Mouse (Mus musculus): Measurements from ENCODE around the gene Aars. TPM values are rescaled to one million over a fixed set of nuclear protein-coding genes. Genes with fewer than 3 reads are reported as not detected.
"Not testable (repeated sequence)": the region's sequence is repeated elsewhere in the genome, so short reads cannot be mapped to it uniquely, and the experiment has no call there.

Aars gene
- total and polyA plus RNA-seq, 3 experiments, result 19.4 to 38.1 (median 31.9) TPM

GRCm38 (mm10) chr8:111079461-111079860 is 46.5 kb downstream of the Aars start:
- no peak for TF ChIP-seq POLR2A (IDR thresholded peaks at IDR 0.05; ENCODE audit: insufficient read depth, low read depth, low read length)
- TF ChIP-seq EP300 (IDR thresholded peaks at IDR 0.05; ENCODE audit: insufficient read depth, low read depth, low read length), result no peak
- TF ChIP-seq CTCF (IDR thresholded peaks at IDR 0.05), result no peak
- Histone ChIP-seq H3K79me2 (replicated peaks; ENCODE audit: control insufficient read depth, insufficient read depth, low read length) (no peaks in the 10 kb centered on the region), H3K27me3 (ENCODE audit: control insufficient read depth, insufficient read depth, low read length) (no peaks in the 10 kb centered on the region), H3K36me3 (ENCODE audit: control insufficient read depth, insufficient read depth, low read length) (no peaks in the 10 kb centered on the region), H3K4me3 (no peak overlapping the region), H3K9ac (ENCODE audit: low read depth, low read length) (no peak overlapping the region), H3K4me1 (ENCODE audit: control insufficient read depth, insufficient read depth, low read length) (no peaks in the 10 kb centered on the region), H3K27ac (no peak overlapping the region)
- intact Hi-C loops (cut with DNase I), result no loop called here
- 33% methylated on average over 5 of the region's 5 CpGs for WGBS
- DNase-seq, result no peak

- no peaks in the 10 kb centered on the region for H3K79me2 ChIP-seq (replicated peaks; ENCODE audit: control insufficient read depth, insufficient read depth, low read length)
- WGBS, result 38% methylated on average over 6 of the region's 6 CpGs
- intact Hi-C loops (cut with DNase I), result no loop called here
- TF ChIP-seq CTCF (IDR thresholded peaks at IDR 0.05) (peak; percentile 58), POLR2A (IDR thresholded peaks at IDR 0.05; ENCODE audit: insufficient read depth, low read depth, low read length) (no peak), EP300 (IDR thresholded peaks at IDR 0.05; ENCODE audit: insufficient read depth, low read depth, low read length) (no peak)
- DNase-seq, result no peak
- no peak overlapping the region for H3K9ac ChIP-seq (ENCODE audit: low read depth, low read length)
- H3K27ac ChIP-seq, result no peak overlapping the region
- H3K27me3 ChIP-seq (ENCODE audit: control insufficient read depth, insufficient read depth, low read length), result no peaks in the 10 kb centered on the region
- H3K36me3 ChIP-seq (ENCODE audit: control insufficient read depth, insufficient read depth, low read length), result no peaks in the 10 kb centered on the region
- no peaks in the 10 kb centered on the region for H3K4me1 ChIP-seq (ENCODE audit: control insufficient read depth, insufficient read depth, low read length)
- H3K4me3 ChIP-seq, result no peak overlapping the region
Observed at GRCm38 (mm10) chr8:111079861-111080271, 46.9 kb downstream of the Aars start.

- WGBS, result 61% methylated on average over 12 of the region's 12 CpGs
- intact Hi-C loops (cut with DNase I), result no loop called here
- Histone ChIP-seq H3K36me3 (ENCODE audit: control insufficient read depth, insufficient read depth, low read length) (no peaks in the 10 kb centered on the region), H3K27ac (no peak overlapping the region), H3K4me3 (no peak overlapping the region), H3K4me1 (ENCODE audit: control insufficient read depth, insufficient read depth, low read length) (no peaks in the 10 kb centered on the region), H3K79me2 (replicated peaks; ENCODE audit: control insufficient read depth, insufficient read depth, low read length) (no peaks in the 10 kb centered on the region), H3K9ac (ENCODE audit: low read depth, low read length) (no peak overlapping the region), H3K27me3 (ENCODE audit: control insufficient read depth, insufficient read depth, low read length) (no peaks in the 10 kb centered on the region)
- DNase-seq, result no peak
- TF ChIP-seq CTCF (IDR thresholded peaks at IDR 0.05) (no peak), EP300 (IDR thresholded peaks at IDR 0.05; ENCODE audit: insufficient read depth, low read depth, low read length) (no peak), POLR2A (IDR thresholded peaks at IDR 0.05; ENCODE audit: insufficient read depth, low read depth, low read length) (no peak)
Observed at GRCm38 (mm10) chr8:111081580-111082258, 48.8 kb downstream of the Aars start.

GRCm38 (mm10) chr8:111083936-111084335 is 51.0 kb downstream of the Aars start:
- 82% methylated on average over 5 of the region's 5 CpGs for WGBS

GRCm38 (mm10) chr8:111090126-111090525 is 57.2 kb downstream of the Aars start:
- Histone ChIP-seq H3K9ac (ENCODE audit: low read depth, low read length) (no peak overlapping the region), H3K36me3 (ENCODE audit: control insufficient read depth, insufficient read depth, low read length) (no peaks in the 10 kb centered on the region), H3K4me1 (ENCODE audit: control insufficient read depth, insufficient read depth, low read length) (peaks cover 2% of the 10 kb centered on the region), H3K4me3 (no peak overlapping the region), H3K27ac (no peak overlapping the region), H3K27me3 (ENCODE audit: control insufficient read depth, insufficient read depth, low read length) (no peaks in the 10 kb centered on the region), H3K79me2 (replicated peaks; ENCODE audit: control insufficient read depth, insufficient read depth, low read length) (no peaks in the 10 kb centered on the region)
- 0 out of 2 replicates have a peak, but pooled peaks have one; percentile 57 for TF ChIP-seq EP300 (IDR thresholded peaks at IDR 0.05; ENCODE audit: insufficient read depth, low read depth, low read length)
- peak; percentile 86 for TF ChIP-seq CTCF (IDR thresholded peaks at IDR 0.05)
- TF ChIP-seq POLR2A (IDR thresholded peaks at IDR 0.05; ENCODE audit: insufficient read depth, low read depth, low read length), result no peak
- intact Hi-C loops (cut with DNase I), result loop anchor here (1.0 kb wide), 1 partner anchor 341 kb away; no protein-coding TSS in a partner anchor
- WGBS, result 0% methylated on average over 2 of the region's 2 CpGs
- DNase-seq, result peak; percentile 48 to 80

More at GRCm38 (mm10) chr8:111083936-111084335, 51.0 kb downstream of the Aars start:
- H3K36me3 ChIP-seq (ENCODE audit: control insufficient read depth, insufficient read depth, low read length); DNase-seq; H3K27ac ChIP-seq; H3K4me3 ChIP-seq; H3K27me3 ChIP-seq (ENCODE audit: control insufficient read depth, insufficient read depth, low read length); H3K9ac ChIP-seq (ENCODE audit: low read depth, low read length); H3K4me1 ChIP-seq (ENCODE audit: control insufficient read depth, insufficient read depth, low read length); H3K79me2 ChIP-seq (replicated peaks; ENCODE audit: control insufficient read depth, insufficient read depth, low read length); intact Hi-C loops (cut with DNase I): not testable (repeated sequence)

GRCm38 (mm10) chr8:111091706-111092105 is 58.8 kb downstream of the Aars start:
- Histone ChIP-seq H3K79me2 (replicated peaks; ENCODE audit: control insufficient read depth, insufficient read depth, low read length) (no peaks in the 10 kb centered on the region; the same call in 1 of the 2 replicates), H3K36me3 (ENCODE audit: control insufficient read depth, insufficient read depth, low read length) (peaks cover 5% of the 10 kb centered on the region; the same call in 1 of the 2 replicates), H3K4me3 (no peak overlapping the region), H3K4me1 (ENCODE audit: control insufficient read depth, insufficient read depth, low read length) (peaks cover 5% of the 10 kb centered on the region), H3K27ac (peak overlapping the region; percentile 75), H3K27me3 (ENCODE audit: control insufficient read depth, insufficient read depth, low read length) (no peaks in the 10 kb centered on the region), H3K9ac (ENCODE audit: low read depth, low read length) (no peak overlapping the region)
- WGBS, result 39% methylated on average over 7 of the region's 7 CpGs
- intact Hi-C loops (cut with DNase I), result loop anchor here (2.0 kb wide), 1 partner anchor 35 kb away; the partner anchor contains the start of gene Exosc6
- TF ChIP-seq POLR2A (IDR thresholded peaks at IDR 0.05; ENCODE audit: insufficient read depth, low read depth, low read length), result peak; percentile 40; the same call in 1 of the 2 replicates
- TF ChIP-seq EP300 (IDR thresholded peaks at IDR 0.05; ENCODE audit: insufficient read depth, low read depth, low read length), result no peak
- no peak for TF ChIP-seq CTCF (IDR thresholded peaks at IDR 0.05)
- no peak for DNase-seq

GRCm38 (mm10) chr8:111092326-111092725 is 59.4 kb downstream of the Aars start, which contains the start of gene Clec18a:
TSS of gene Clec18a (minus strand) at chr8:111092426.
- not testable (repeated sequence) for H3K36me3 ChIP-seq (ENCODE audit: control insufficient read depth, insufficient read depth, low read length); H3K27me3 ChIP-seq (ENCODE audit: control insufficient read depth, insufficient read depth, low read length); H3K4me3 ChIP-seq; H3K79me2 ChIP-seq (replicated peaks; ENCODE audit: control insufficient read depth, insufficient read depth, low read length); H3K9ac ChIP-seq (ENCODE audit: low read depth, low read length); H3K4me1 ChIP-seq (ENCODE audit: control insufficient read depth, insufficient read depth, low read length); DNase-seq
- intact Hi-C loops (cut with DNase I), result loop anchor here (2.0 kb wide), 1 partner anchor 36 kb away; the partner anchor contains the start of gene Exosc6
- H3K27ac ChIP-seq, result peak within 1 kb of the TSS; percentile 75
- 92% methylated on average over 6 of the region's 6 CpGs for WGBS

Measured in heart, adult 2 months (tissue).